In genomic region chr13:57761122-57761521, GRCm38 (mm10) we compare ENCODE assay signal across 29 mouse cellular contexts.
DNase-seq lines count a peak whose midpoint lies in the region; ATAC-seq lines count a peak whose summit lies in the region.
"Had no signal": no experiment of that assay in that cellular context is flagged by ENCODE, and none has a peak within 500 bp of the region (broad histone marks: within the 10 kb centered on the region; RNA-seq: fewer than 3 reads in every experiment).

No protein-coding gene starts in this region.

- H3K4me3 ChIP-seq in megakaryocyte, embryonic 14.5 days (replicated peaks): peak overlapping the region; percentile 30
- H3K4me3 ChIP-seq: embryonic facial prominence, embryonic 13.5 days; forebrain, embryonic 10.5 days; forebrain, embryonic 15.5 days; heart, adult 2 months; heart, embryonic 12.5 days; hindbrain, embryonic 15.5 days; kidney, embryonic 15.5 days; limb, embryonic 13.5 days; midbrain, embryonic 10.5 days; midbrain, embryonic 15.5 days; neural tube, embryonic 15.5 days; stomach, embryonic 15.5 days had no signal

- H3K36me3 ChIP-seq in megakaryocyte, embryonic 14.5 days (replicated peaks; ENCODE audit: low read length): no peaks in the 10 kb centered on the region
- H3K36me3 ChIP-seq: embryonic facial prominence, embryonic 13.5 days; forebrain, embryonic 10.5 days; forebrain, embryonic 15.5 days; heart, embryonic 12.5 days; hindbrain, embryonic 15.5 days; kidney, embryonic 15.5 days; limb, embryonic 13.5 days; midbrain, embryonic 10.5 days; midbrain, embryonic 15.5 days; neural tube, embryonic 15.5 days; stomach, embryonic 15.5 days had no signal

- peak; percentile 35 to 54 for DNase-seq in cerebellum, postnatal 10 days
- no peak for DNase-seq in cerebellum, adult 8-10 months
- peak; percentile 27 for DNase-seq in layer of hippocampus, adult 11-12 months (ENCODE audit: low spot score)
- DNase-seq in layer of hippocampus, postnatal 36 days: no peak
- DNase-seq in right cerebral cortex, postnatal 14 days: peak; percentile 19
- DNase-seq: adrenal gland, adult 2 months; cerebellum, adult 9-10 months; heart, adult 2 months; heart, postnatal 4 days; kidney, adult 18-20 months; kidney, postnatal 25 days; lung, postnatal 36 days; retina, postnatal 1 day had no signal

- no peak for ATAC-seq in megakaryocyte, adult 5-6 weeks (ENCODE audit: poor library complexity, severe bottlenecking)
- ATAC-seq in inflammation-experienced regulatory T-cells, adult 6 months: no peak
- ATAC-seq: activated CD4-positive, CD25-positive, alpha-beta regulatory T cell, adult 4 months; forebrain, embryonic 15.5 days; midbrain, embryonic 15.5 days had no signal

- no peaks in the 10 kb centered on the region for H3K4me1 ChIP-seq in megakaryocyte, embryonic 14.5 days
- H3K4me1 ChIP-seq: heart, embryonic 12.5 days; kidney, embryonic 15.5 days; stomach, embryonic 15.5 days had no signal

- no peaks in the 10 kb centered on the region for H3K27me3 ChIP-seq in megakaryocyte, embryonic 14.5 days (replicated peaks)
- H3K27me3 ChIP-seq: CH12.LX; forebrain, embryonic 15.5 days; heart, embryonic 12.5 days; hindbrain, embryonic 15.5 days; kidney, embryonic 15.5 days; limb, embryonic 13.5 days; midbrain, embryonic 15.5 days; neural tube, embryonic 15.5 days; stomach, embryonic 15.5 days had no signal

- H3K9me3 ChIP-seq in megakaryocyte, embryonic 14.5 days: peaks cover 62% of the 10 kb centered on the region
- H3K9me3 ChIP-seq: embryonic facial prominence, embryonic 13.5 days; forebrain, embryonic 10.5 days; forebrain, embryonic 15.5 days; heart, embryonic 12.5 days; hindbrain, embryonic 15.5 days; kidney, embryonic 15.5 days; limb, embryonic 13.5 days; midbrain, embryonic 10.5 days; midbrain, embryonic 15.5 days; neural tube, embryonic 15.5 days; stomach, embryonic 15.5 days had no signal

Comparison
In these comparisons a context has a peak if more than half of its experiments do, and no peak if none do; other contexts are left out.
1. DNase-seq: peak in cerebellum, postnatal 10 days (2 of 2), layer of hippocampus, adult 11-12 months (single experiment) and right cerebral cortex, postnatal 14 days (single experiment); none in cerebellum, adult 8-10 months (single experiment) and layer of hippocampus, postnatal 36 days (0 of 2).